Mouse (Mus musculus) MEL (cell line): ENCODE measurements around the gene H2afy.

Experiments
- CHD1 ChIP-seq: IDR thresholded peaks from 2 replicates; pipeline ENCODE4 v1.6.1; 2012; ENCODE audit warnings: low read depth, mild to moderate bottlenecking, inconsistent platforms, low read length, improper control_type of control experiment
- EP300 ChIP-seq, 2 experiments: IDR thresholded peaks; 2 replicates each; pipeline ENCODE4 v1.6.1; 2011; ENCODE audit warnings: improper control_type of control experiment in 2 of 2, low read length in 2 of 2, low read depth in 1 of 2, mild to moderate bottlenecking in 1 of 2
- POLR2AphosphoS5 ChIP-seq: IDR thresholded peaks from 2 replicates; pipeline ENCODE4 v1.6.1; 2012; ENCODE audit warnings: low read depth, borderline replicate concordance, mild to moderate bottlenecking, inconsistent platforms, low read length, moderate library complexity, mixed read lengths
- SMC3 ChIP-seq: IDR thresholded peaks from 2 replicates; pipeline ENCODE4 v1.6.1; 2011; ENCODE audit warnings: low read depth, low read length, improper control_type of control experiment
- TBP ChIP-seq: IDR thresholded peaks from 2 replicates; pipeline ENCODE4 v1.8.0; 2011; ENCODE audit warnings: low read depth, low read length, improper control_type of control experiment
- TCF12 ChIP-seq: IDR thresholded peaks from 2 replicates; pipeline ENCODE4 v1.6.1; 2014; ENCODE audit warnings: low read depth, mild to moderate bottlenecking, inconsistent platforms, low read length, improper control_type of control experiment, moderate library complexity

DNA sequence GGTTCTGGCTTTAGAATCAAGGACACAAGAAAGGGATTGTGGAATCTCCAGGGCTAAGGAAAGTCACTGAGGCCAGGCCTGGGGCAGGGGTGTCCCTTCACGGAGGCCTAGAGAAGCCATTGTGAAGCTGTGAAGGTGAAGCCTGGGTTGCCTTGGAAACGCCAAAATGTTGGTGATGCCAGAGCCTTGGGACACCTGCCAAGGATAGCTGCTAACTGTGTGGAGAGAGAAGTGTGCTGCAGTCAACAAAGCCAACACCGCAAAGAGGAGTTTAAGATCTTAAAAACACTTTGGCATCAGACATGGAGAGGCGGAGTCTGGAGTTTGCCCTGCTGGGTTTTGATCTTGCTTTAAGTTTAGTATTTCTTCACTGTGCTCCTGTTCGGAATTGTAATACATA lies 54.5 kb downstream of the H2afy start:
- TF ChIP-seq CHD1: no peak
- TF ChIP-seq TCF12: no peak
- TF ChIP-seq POLR2AphosphoS5: no peak
- no peak for TF ChIP-seq SMC3
- no peak for TF ChIP-seq TBP
- TF ChIP-seq EP300 (IDR thresholded peaks at IDR 0.05; ENCODE audit: low read depth in 1 of 2, low read length in 2 of 2): no peak
